Mouse (Mus musculus): Measurements from ENCODE around the gene Asns. TPM values are rescaled to one million over a fixed set of nuclear protein-coding genes. Genes with fewer than 3 reads are reported as not detected.

Gene Asns
- polyA plus RNA-seq, 1 experiment from 2014 or later: 77.8 TPM

Other genes with a start within 250 kb of the Asns start
- gene Tac1, start 138.4 kb downstream of the Asns start, polyA plus RNA-seq (2016; fragmentation: Nextera tagmentation; extraction: Ambion mirVana): 12.8 and 13.6 TPM in 2 replicates
- 3.8 and 3.9 TPM in 2 replicates for gene C1galt1, start 151.6 kb upstream of the Asns start, polyA plus RNA-seq (2016; fragmentation: Nextera tagmentation; extraction: Ambion mirVana)

Data from limb, embryonic 12.5 days (tissue).